Mouse (Mus musculus) spleen, adult 2 months (tissue): Measurements from ENCODE around the gene Cdca7l.

Experiments
- CTCF ChIP-seq: fragments of 200-500 bp; IDR thresholded peaks from 2 replicates; pipeline ENCODE4 v1.5.1; 2011; ENCODE audit warnings: mild to moderate bottlenecking, inconsistent platforms; ENCODE audit not compliant: insufficient read depth, insufficient read length, insufficient replicate concordance; ENCODE audit errors: extremely low read depth
- POLR2A ChIP-seq: fragments of 200-500 bp; IDR thresholded peaks from 2 replicates; pipeline ENCODE4 v1.6.1; 2011; ENCODE audit warnings: low read depth, low read length, inconsistent platforms

- TF ChIP-seq POLR2A, result no peak
- peak; percentile 25; the same call in 1 of the 2 replicates for TF ChIP-seq CTCF
Observed at GRCm38 (mm10) chr12:117772638-117773037, 31.5 kb upstream of the Cdca7l start.
